Mouse (Mus musculus): ENCODE data around the gene Limk1.
A peak's percentile ranks its signal among the peaks of the same experiment; 100 is the strongest.

Limk1 gene

GRCm38 (mm10) chr5:134677491-134677890 lies 10.9 kb downstream of the Limk1 start:
- DNase-seq (ENCODE audit: low spot score in 2 of 2) = no peak

DNA sequence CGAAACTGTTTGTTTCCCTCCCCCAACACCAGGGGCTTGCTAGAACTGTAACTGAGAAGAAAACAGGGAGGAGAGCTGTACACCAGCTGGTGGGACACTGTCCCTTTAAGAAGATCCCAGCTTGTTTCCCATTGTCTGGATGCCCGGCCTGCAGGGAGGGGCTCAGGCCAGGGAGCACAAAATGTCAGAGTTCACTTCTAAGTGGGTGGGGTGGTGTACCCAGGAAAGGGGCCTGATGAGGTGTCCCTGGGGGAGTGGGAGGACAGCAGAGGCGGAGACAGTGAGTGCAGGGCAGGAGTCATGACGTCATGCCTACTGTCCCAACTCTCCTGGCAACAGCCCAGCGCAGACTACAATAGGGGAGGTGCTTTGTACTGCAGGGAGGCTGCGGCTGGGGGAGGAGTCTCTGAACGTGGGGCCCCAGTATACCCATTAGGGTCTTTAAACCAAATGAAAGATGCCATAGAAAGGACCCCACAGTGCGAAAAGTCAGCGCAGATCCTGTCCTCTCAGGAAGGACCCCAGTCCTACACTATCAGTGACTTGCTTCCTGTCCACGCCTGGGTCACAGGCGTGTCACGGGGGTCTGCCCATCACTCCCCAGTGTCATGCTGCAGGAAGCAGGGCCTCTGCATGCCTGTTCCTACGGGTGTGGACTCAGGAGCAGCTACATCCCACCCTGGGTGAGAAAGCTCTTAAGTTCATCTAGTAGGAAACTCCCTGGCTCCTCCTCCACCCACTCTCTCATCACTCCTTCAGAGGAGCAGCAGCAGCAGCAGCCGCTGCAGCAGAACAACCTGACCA lies 12.2 kb downstream of the Limk1 start:
- peak in 1 of 2 experiments; percentile 59 for DNase-seq (ENCODE audit: low spot score in 2 of 2)

DNA sequence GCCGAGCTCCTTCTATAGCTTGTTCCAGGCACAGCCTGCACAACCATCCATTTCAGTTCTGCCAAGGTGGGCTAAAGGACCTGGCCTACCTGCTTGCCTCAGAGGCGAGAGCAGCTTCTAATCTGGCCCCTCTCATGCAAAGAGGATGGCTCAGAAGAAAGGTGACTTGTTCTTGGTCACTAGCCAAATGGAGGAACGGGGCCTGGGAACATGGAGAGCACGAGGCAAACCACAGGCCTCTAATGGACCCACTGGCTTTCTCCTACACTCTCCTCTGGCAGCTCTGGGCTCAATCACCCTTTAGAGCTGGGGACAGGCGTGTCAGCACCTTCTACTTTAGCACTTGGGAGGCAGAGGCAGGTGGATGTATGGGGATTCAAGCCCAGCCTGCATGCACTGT lies 13.4 kb downstream of the Limk1 start:
- DNase-seq (ENCODE audit: low spot score in 2 of 2) = no peak

- no peak for DNase-seq (ENCODE audit: low spot score in 2 of 2)
Measured at GRCm38 (mm10) chr5:134672611-134673010, 15.8 kb downstream of the Limk1 start.

GRCm38 (mm10) chr5:134672198-134672516 lies 16.2 kb downstream of the Limk1 start:
- DNase-seq (ENCODE audit: low spot score in 2 of 2) = no peak

DNA sequence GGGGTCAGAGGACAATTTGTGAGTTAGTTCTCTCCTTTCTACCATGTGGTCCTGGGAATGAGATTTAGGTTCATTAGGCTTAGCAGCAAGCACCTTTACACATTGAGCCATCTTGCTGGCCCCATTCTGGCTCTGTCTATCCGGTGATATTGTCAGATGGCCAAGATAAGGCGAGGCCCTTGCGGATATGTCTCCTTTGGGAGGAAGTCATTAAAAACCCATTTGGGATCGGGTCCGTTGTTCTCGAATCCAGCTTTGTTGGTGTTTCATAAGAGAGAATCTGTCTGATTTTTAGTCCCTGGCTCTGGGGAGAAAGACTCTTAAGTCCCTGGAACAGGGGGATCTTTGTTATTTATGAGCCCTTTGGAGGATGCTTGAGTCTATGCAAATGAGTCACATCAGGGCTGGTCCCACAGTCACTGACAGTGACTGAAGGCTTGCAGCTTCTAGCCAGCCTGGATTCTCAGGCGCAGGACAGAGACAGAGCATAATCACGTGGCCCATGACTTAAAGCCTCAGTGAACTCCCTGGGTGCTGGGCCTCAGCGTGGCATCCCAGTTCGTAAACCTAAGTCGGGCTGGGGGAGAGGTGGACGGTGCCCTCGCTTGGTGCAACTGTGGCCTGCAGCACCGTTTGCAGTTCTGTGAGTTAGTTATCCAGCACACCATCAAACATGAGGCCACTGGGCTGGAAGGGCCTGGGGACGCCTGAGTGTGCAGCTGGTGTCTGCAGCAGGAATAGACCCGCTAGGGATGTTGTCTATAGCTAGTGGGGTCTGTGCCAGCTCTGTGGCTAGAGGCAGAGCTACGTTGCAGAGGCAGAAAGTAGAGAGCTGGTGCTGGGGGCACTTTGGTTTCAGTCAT lies 16.8 kb downstream of the Limk1 start:
- DNase-seq (ENCODE audit: low spot score in 2 of 2) = no peak

- no peak for DNase-seq (ENCODE audit: low spot score in 2 of 2)
Measured at GRCm38 (mm10) chr5:134669001-134669708, 19.2 kb downstream of the Limk1 start.

DNA sequence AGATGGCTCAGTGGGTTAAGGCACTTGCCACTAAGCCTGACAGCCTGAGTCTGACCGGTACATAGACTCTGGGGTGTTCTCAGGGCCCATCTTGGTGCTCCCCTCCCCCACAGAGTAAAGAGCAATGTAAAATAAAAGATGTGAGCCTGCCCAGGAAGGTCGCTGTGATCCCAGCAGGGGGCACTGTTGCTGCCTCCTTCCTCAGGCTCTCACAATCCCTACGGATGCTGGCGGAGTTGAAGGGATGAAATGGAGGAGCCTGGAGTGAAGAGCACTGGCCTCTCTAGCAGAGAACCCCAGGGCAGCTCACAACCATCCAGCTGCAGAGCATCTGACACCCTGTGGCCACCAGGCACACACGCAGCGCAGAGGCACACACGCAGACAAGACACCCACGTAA lies 19.9 kb downstream of the Limk1 start:
- DNase-seq (ENCODE audit: low spot score in 2 of 2) = no peak

- DNase-seq (ENCODE audit: low spot score in 2 of 2) = no peak
Measured at GRCm38 (mm10) chr5:134656708-134657107, 31.7 kb downstream of the Limk1 start.

DNA sequence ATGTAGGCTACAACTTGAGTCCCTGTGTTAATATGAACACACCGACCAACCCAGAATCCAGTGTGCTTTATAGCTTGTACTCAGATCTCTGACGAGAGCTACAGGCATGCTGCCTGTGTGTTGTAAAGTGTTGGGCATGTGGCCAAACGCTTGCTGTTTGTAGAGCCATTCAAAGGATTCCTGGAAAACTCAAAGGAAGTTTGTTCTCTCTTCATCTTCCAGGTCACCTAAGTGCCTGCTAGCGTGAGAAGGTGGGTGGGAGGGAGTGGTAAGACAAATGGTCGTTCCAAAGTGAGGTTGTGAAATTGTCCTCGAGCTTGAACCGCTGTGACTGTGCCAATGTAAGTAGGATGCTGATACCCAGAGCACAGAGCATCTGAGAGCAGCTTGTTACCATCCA lies 36.4 kb downstream of the Limk1 start:
- DNase-seq (ENCODE audit: low spot score in 2 of 2) = no peak

DNA sequence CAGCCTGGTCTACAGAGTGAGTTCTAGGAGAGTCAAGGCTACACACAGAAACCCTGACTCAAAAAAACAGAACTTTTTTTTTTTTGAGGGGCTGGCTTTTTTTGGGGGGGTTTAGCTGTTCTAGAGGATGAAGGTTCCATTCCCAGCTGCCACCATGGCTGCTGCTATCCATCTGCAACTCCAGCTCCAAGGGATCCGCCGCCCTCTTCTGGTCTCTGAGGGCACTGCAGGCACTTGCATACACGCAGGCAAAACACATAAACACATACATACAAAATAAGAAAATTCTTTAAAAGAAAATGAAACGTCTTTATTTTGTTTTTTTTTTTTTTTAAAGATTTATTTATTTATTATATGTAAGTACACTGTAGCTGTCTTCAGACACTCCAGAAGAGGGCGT lies 37.5 kb downstream of the Limk1 start:
- peak; percentile 63 to 84 for DNase-seq (ENCODE audit: low spot score in 2 of 2)

GRCm38 (mm10) chr5:134648976-134649375 lies 39.4 kb downstream of the Limk1 start:
- DNase-seq (ENCODE audit: low spot score in 2 of 2) = peak in 1 of 2 experiments; percentile 55

GRCm38 (mm10) chr5:134647394-134647793 lies 41.0 kb downstream of the Limk1 start:
- DNase-seq (ENCODE audit: low spot score in 2 of 2) = no peak

GRCm38 (mm10) chr5:134646461-134646860 lies 41.9 kb downstream of the Limk1 start:
- no peak for DNase-seq (ENCODE audit: low spot score in 2 of 2)

- DNase-seq (ENCODE audit: low spot score in 2 of 2) = no peak
Measured at GRCm38 (mm10) chr5:134644643-134645118, 43.7 kb downstream of the Limk1 start.

DNA sequence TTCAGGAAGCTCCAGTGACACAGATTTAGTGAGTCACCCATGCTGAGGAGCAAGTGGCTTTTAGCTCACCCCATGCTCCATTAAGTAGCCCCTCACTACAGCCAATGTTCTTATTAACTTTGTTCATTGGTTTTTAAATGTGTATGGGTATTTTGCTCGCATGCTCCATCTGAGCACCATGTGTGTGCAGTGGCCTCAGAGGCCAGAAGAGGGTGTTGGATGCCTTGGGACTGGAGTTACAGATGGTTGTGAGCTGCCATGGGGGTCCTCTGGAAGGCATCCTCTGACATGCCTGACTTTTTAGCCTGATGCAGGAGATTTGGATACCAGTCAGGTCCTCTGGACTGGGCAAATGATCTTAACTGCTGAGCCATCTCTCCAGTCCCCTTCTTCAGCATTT lies 44.3 kb downstream of the Limk1 start:
- no peak for DNase-seq (ENCODE audit: low spot score in 2 of 2)

DNA sequence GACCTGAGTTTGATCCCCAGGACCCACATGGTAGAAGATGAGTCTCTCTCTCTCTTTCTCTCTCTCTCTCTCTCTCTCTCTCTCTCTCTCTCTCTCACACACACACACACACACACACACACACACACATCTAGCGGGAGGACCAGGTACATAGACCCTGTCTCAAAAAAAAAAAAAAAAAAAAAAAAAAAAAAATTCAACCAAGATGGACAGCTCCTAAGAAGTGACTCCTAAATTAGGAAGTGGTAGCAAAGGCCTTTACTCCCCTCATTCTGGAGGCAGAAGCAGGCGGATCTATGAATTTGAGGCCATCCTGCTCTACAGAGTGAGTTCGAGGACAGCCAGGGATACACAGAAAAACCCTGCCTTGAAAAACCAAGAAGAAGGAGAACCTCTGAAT lies 48.0 kb downstream of the Limk1 start:
- no peak for DNase-seq (ENCODE audit: low spot score in 2 of 2)

- peak; percentile 97 to 98 for DNase-seq (ENCODE audit: low spot score in 2 of 2)
Measured at GRCm38 (mm10) chr5:134639269-134639682, 49.1 kb downstream of the Limk1 start, which contains the start of gene Eif4h. Gene Eif4h, minus strand, starts transcription at chr5:134639490.

- no peak for DNase-seq (ENCODE audit: low spot score in 2 of 2)
Measured at GRCm38 (mm10) chr5:134638461-134639268, 49.7 kb downstream of the Limk1 start.

DNA sequence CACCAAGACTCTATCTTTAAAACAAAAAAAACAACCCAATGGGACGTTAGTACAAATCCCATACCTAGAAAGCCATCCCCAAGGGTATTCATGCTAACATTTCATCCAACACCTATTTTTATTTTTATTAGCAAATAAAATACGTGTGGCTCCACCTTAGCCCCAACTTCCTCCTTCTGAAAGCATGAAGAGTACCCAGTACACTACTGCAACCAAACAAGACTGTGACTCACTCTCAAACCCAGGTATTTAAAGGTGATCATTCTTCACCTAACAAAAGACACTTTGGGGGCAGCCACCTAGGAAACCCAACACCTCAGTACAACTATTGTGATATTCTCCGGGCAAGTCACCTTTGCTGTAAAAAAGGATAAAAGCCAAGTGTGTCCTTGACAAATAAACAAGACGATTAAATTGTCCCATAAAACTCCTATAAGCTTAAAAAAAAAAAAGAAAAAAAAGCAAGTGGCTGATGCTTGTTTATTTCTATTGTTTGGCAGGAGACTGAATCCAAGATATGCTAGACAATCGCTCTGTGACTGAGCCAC lies 50.5 kb downstream of the Limk1 start:
- no peak for DNase-seq (ENCODE audit: low spot score in 2 of 2)

GRCm38 (mm10) chr5:134632841-134633240 lies 55.6 kb downstream of the Limk1 start:
- no peak for DNase-seq (ENCODE audit: low spot score in 2 of 2)

All from spleen, postnatal 10 days (tissue).